Mouse (Mus musculus) embryonic facial prominence, embryonic 15.5 days (tissue): ENCODE data around the gene Zfp574. TPM values are rescaled to one million over a fixed set of nuclear protein-coding genes. Genes with fewer than 3 reads are reported as not detected.
A peak's percentile ranks its signal among the peaks of the same experiment; 100 is the strongest.

Experiments used
- ATAC-seq: fragments of 200-750 bp; cut with Nextera tagmentation; 2 replicates; pipeline ENCODE4 v1.8.0; 2017; ENCODE audit warnings: low read depth, moderate TSS enrichment; ENCODE audit not compliant: insufficient number of reproducible peaks, low FRiP score, low TSS enrichment
- H3K27ac ChIP-seq: fragments of 300-500 bp; sonication (generic); replicated peaks from 2 replicates; pipeline ENCODE4 v1.5.1; 2015; ENCODE audit warnings: mild to moderate bottlenecking, inconsistent platforms
- H3K27me3 ChIP-seq: fragments of 300-500 bp; sonication (generic); 2 replicates; pipeline ENCODE4 v1.6.1; 2015; ENCODE audit warnings: inconsistent platforms
- H3K36me3 ChIP-seq: fragments of 300-500 bp; sonication (generic); 2 replicates; pipeline ENCODE4 v1.6.1; 2015; ENCODE audit warnings: mild to moderate bottlenecking, inconsistent platforms
- H3K4me1 ChIP-seq: fragments of 300-500 bp; sonication (generic); 2 replicates; pipeline ENCODE4 v1.6.1; 2015; ENCODE audit warnings: inconsistent platforms
- H3K4me2 ChIP-seq: fragments of 300-500 bp; sonication (generic); replicated peaks from 2 replicates; pipeline ENCODE4 v1.6.1; 2015; ENCODE audit warnings: mild to moderate bottlenecking, inconsistent platforms
- H3K4me3 ChIP-seq: fragments of 300-500 bp; sonication (generic); replicated peaks from 2 replicates; pipeline ENCODE4 v1.5.1; 2015; ENCODE audit warnings: mild to moderate bottlenecking, inconsistent platforms
- H3K9ac ChIP-seq: fragments of 300-500 bp; sonication (generic); 2 replicates; pipeline ENCODE4 v1.6.1; 2015; ENCODE audit warnings: inconsistent platforms
- H3K9me3 ChIP-seq: fragments of 300-500 bp; sonication (generic); replicated peaks from 2 replicates; pipeline ENCODE4 v1.6.1; 2016; ENCODE audit warnings: inconsistent platforms
- WGBS: fragments of 180-500 bp; shearing (Covaris S2); methylation state at CpG from one replicate; pipeline ENCODE4 v1.1.7; 2015; 5-methylcytosine and 5-hydroxymethylcytosine counted together
- polyA plus RNA-seq: library from polyadenylated mRNA; unstranded; fragments of >200 nt; fragmentation: Nextera tagmentation; extraction: Ambion mirVana; gene quantifications from 2 replicates; pipeline ENCODE4 v1.2.1, GENCODE M21; 2015

Gene Zfp574
- polyA plus RNA-seq, 1 experiment from 2014 or later, result 35.8 TPM

GRCm38 (mm10) chr7:25052587-25052986 is 19.8 kb upstream of the Zfp574 start:
- no peak for ATAC-seq
- no peaks in the 10 kb centered on the region for H3K9me3 ChIP-seq
- no peak overlapping the region for H3K4me2 ChIP-seq
- H3K4me1 ChIP-seq, result no peaks in the 10 kb centered on the region
- no peaks in the 10 kb centered on the region for H3K27me3 ChIP-seq
- H3K27ac ChIP-seq, result no peak overlapping the region
- no peak overlapping the region for H3K4me3 ChIP-seq
- H3K9ac ChIP-seq, result no peak overlapping the region
- 89% methylated on average over 3 of the region's 3 CpGs for WGBS
- peaks cover 62% of the 10 kb centered on the region for H3K36me3 ChIP-seq

GRCm38 (mm10) chr7:25056951-25057350 is 15.4 kb upstream of the Zfp574 start:
- WGBS, result 80% methylated on average over 4 of the region's 4 CpGs
- Histone ChIP-seq H3K4me1 (no peaks in the 10 kb centered on the region), H3K36me3 (peaks cover 66% of the 10 kb centered on the region), H3K27ac (no peak overlapping the region), H3K27me3 (no peaks in the 10 kb centered on the region), H3K4me3 (no peak overlapping the region), H3K9ac (no peak overlapping the region), H3K9me3 (no peaks in the 10 kb centered on the region), H3K4me2 (no peak overlapping the region)
- no peak for ATAC-seq

GRCm38 (mm10) chr7:25057888-25058287 is 14.5 kb upstream of the Zfp574 start:
- ATAC-seq, result no peak
- Histone ChIP-seq H3K9me3 (no peaks in the 10 kb centered on the region), H3K36me3 (peaks cover 73% of the 10 kb centered on the region)

GRCm38 (mm10) chr7:25058394-25058793 is 14.0 kb upstream of the Zfp574 start:
- no peak overlapping the region for H3K4me3 ChIP-seq
- H3K27me3 ChIP-seq, result no peaks in the 10 kb centered on the region
- no peak overlapping the region for H3K27ac ChIP-seq
- no peaks in the 10 kb centered on the region for H3K9me3 ChIP-seq
- H3K4me1 ChIP-seq, result no peaks in the 10 kb centered on the region
- H3K4me2 ChIP-seq, result no peak overlapping the region
- 85% methylated on average over 8 of the region's 8 CpGs for WGBS
- ATAC-seq, result no peak
- H3K9ac ChIP-seq, result no peak overlapping the region
- H3K36me3 ChIP-seq, result peaks cover 78% of the 10 kb centered on the region

More at GRCm38 (mm10) chr7:25057888-25058287, 14.5 kb upstream of the Zfp574 start:
- no peak overlapping the region for H3K9ac ChIP-seq
- no peak overlapping the region for H3K4me3 ChIP-seq
- H3K27me3 ChIP-seq, result no peaks in the 10 kb centered on the region
- no peak overlapping the region for H3K4me2 ChIP-seq
- WGBS, result 92% methylated on average over 5 of the region's 5 CpGs
- H3K27ac ChIP-seq, result no peak overlapping the region
- H3K4me1 ChIP-seq, result no peaks in the 10 kb centered on the region

- no peak overlapping the region for H3K4me2 ChIP-seq
- H3K4me1 ChIP-seq, result no peaks in the 10 kb centered on the region
- peaks cover 78% of the 10 kb centered on the region for H3K36me3 ChIP-seq
- no peak overlapping the region for H3K9ac ChIP-seq
- H3K27ac ChIP-seq, result no peak overlapping the region
- H3K27me3 ChIP-seq, result no peaks in the 10 kb centered on the region
- ATAC-seq, result no peak
- no peaks in the 10 kb centered on the region for H3K9me3 ChIP-seq
- 89% methylated on average over 14 of the region's 14 CpGs for WGBS
- no peak overlapping the region for H3K4me3 ChIP-seq
These were observed 13.5 kb upstream of the Zfp574 start for GRCm38 (mm10) chr7:25058836-25059235.

GRCm38 (mm10) chr7:25063346-25063745 is 9.0 kb upstream of the Zfp574 start:
- ATAC-seq, result no peak

GRCm38 (mm10) chr7:25063900-25064299 is 8.5 kb upstream of the Zfp574 start:
- Histone ChIP-seq H3K4me1 (no peaks in the 10 kb centered on the region), H3K27me3 (no peaks in the 10 kb centered on the region), H3K36me3 (peaks cover 78% of the 10 kb centered on the region), H3K4me3 (no peak overlapping the region), H3K27ac (no peak overlapping the region), H3K9me3 (no peaks in the 10 kb centered on the region), H3K4me2 (no peak overlapping the region), H3K9ac (no peak overlapping the region)
- WGBS, result 80% methylated on average over 8 of the region's 8 CpGs
- no peak for ATAC-seq

More at GRCm38 (mm10) chr7:25063346-25063745, 9.0 kb upstream of the Zfp574 start:
- Histone ChIP-seq H3K4me2 (no peak overlapping the region), H3K27ac (no peak overlapping the region), H3K36me3 (peaks cover 76% of the 10 kb centered on the region), H3K9ac (no peak overlapping the region), H3K4me3 (no peak overlapping the region), H3K27me3 (no peaks in the 10 kb centered on the region), H3K4me1 (no peaks in the 10 kb centered on the region), H3K9me3 (no peaks in the 10 kb centered on the region)
- 90% methylated on average over 6 of the region's 6 CpGs for WGBS

GRCm38 (mm10) chr7:25067338-25067737 is 5.0 kb upstream of the Zfp574 start:
- Histone ChIP-seq H3K27ac (no peak overlapping the region), H3K9ac (no peak overlapping the region), H3K9me3 (no peaks in the 10 kb centered on the region), H3K27me3 (no peaks in the 10 kb centered on the region), H3K4me3 (no peak overlapping the region), H3K36me3 (peaks cover 59% of the 10 kb centered on the region), H3K4me1 (peaks cover 27% of the 10 kb centered on the region), H3K4me2 (no peak overlapping the region)
- ATAC-seq, result no peak
- WGBS, result 84% methylated on average over 7 of the region's 7 CpGs

- no peak for ATAC-seq
- Histone ChIP-seq H3K27ac (no peak overlapping the region), H3K36me3 (peaks cover 51% of the 10 kb centered on the region), H3K27me3 (no peaks in the 10 kb centered on the region), H3K4me3 (no peak overlapping the region), H3K4me1 (peaks cover 29% of the 10 kb centered on the region), H3K9ac (no peak overlapping the region), H3K9me3 (no peaks in the 10 kb centered on the region), H3K4me2 (no peak overlapping the region)
- 82% methylated on average over 22 of the region's 22 CpGs for WGBS
These were observed 4.3 kb upstream of the Zfp574 start for GRCm38 (mm10) chr7:25067909-25068656.

GRCm38 (mm10) chr7:25068724-25069123 is 3.6 kb upstream of the Zfp574 start:
- Histone ChIP-seq H3K27me3 (no peaks in the 10 kb centered on the region), H3K9me3 (no peaks in the 10 kb centered on the region), H3K4me1 (peaks cover 34% of the 10 kb centered on the region), H3K36me3 (peaks cover 45% of the 10 kb centered on the region), H3K4me3 (no peak overlapping the region), H3K4me2 (no peak overlapping the region), H3K27ac (no peak overlapping the region), H3K9ac (no peak overlapping the region)
- WGBS, result 33% methylated on average over 2 of the region's 2 CpGs
- no peak for ATAC-seq

GRCm38 (mm10) chr7:25072716-25073390 is 486 bp downstream of the Zfp574 start:
- peak overlapping the region; percentile 91 for H3K4me2 ChIP-seq
- H3K27me3 ChIP-seq, result no peaks in the 10 kb centered on the region
- H3K36me3 ChIP-seq, result peaks cover 10% of the 10 kb centered on the region
- H3K4me1 ChIP-seq, result peaks cover 46% of the 10 kb centered on the region
- ATAC-seq, result peak; percentile 35
- H3K4me3 ChIP-seq, result peak overlapping the region; percentile 62
- 1% methylated on average over 27 of the region's 33 CpGs for WGBS
- peak overlapping the region; percentile 87 for H3K27ac ChIP-seq
- peak overlapping the region; percentile 58 for H3K9ac ChIP-seq
- H3K9me3 ChIP-seq, result no peaks in the 10 kb centered on the region
